Mouse (Mus musculus) hindbrain, embryonic 14.5 days (tissue): ENCODE measurements at regions not wholly inside any gene's neighbourhood (a gene's known extent, or its start where the extent isn't known, plus 50 kb on each side); places are given as distances from the start of the nearest gene placed in this dataset.

ENCODE experiments used
- ATAC-seq: fragments of 200-750 bp; cut with Nextera tagmentation; 2 replicates; pipeline ENCODE4 v1.8.0; 2017; ENCODE audit warnings: moderate number of reproducible peaks, mild to moderate bottlenecking, moderate TSS enrichment, moderate library complexity; ENCODE audit not compliant: low FRiP score
- DNase-seq: peaks from one replicate; pipeline ENCODE4 v3.0.0-alpha.2; 2015; ENCODE audit warnings: low spot score
- H3K27ac ChIP-seq: fragments of 300-500 bp; sonication (generic); 2 replicates; pipeline ENCODE4 v1.5.1; 2014; ENCODE audit warnings: mild to moderate bottlenecking, moderate library complexity
- H3K27me3 ChIP-seq: fragments of 300-500 bp; sonication (generic); 2 replicates; pipeline ENCODE4 v1.6.1; 2014; ENCODE audit warnings: mild to moderate bottlenecking, low read length, mixed read lengths; ENCODE audit not compliant: control insufficient read depth, insufficient read depth
- H3K36me3 ChIP-seq: fragments of 300-500 bp; sonication (generic); replicated peaks from 2 replicates; pipeline ENCODE4 v1.6.1; 2014; ENCODE audit not compliant: control insufficient read depth, insufficient read depth
- H3K4me1 ChIP-seq: fragments of 300-500 bp; sonication (generic); replicated peaks from 2 replicates; pipeline ENCODE4 v1.6.1; 2014; ENCODE audit warnings: antibody characterized with exemption, low read length, mixed read lengths; ENCODE audit not compliant: control insufficient read depth, insufficient read depth
- H3K4me2 ChIP-seq: fragments of 300-500 bp; sonication (generic); replicated peaks from 2 replicates; pipeline ENCODE4 v1.6.1; 2014; ENCODE audit warnings: mild to moderate bottlenecking, moderate library complexity
- H3K4me3 ChIP-seq: fragments of 300-500 bp; sonication (generic); replicated peaks from 2 replicates; pipeline ENCODE4 v1.5.1; 2014; ENCODE audit warnings: mild to moderate bottlenecking, low read length
- H3K9ac ChIP-seq: fragments of 300-500 bp; sonication (generic); 2 replicates; pipeline ENCODE4 v1.6.1; 2014
- H3K9me3 ChIP-seq: fragments of 300-500 bp; sonication (generic); 2 replicates; pipeline ENCODE4 v1.6.1; 2016; ENCODE audit warnings: low read length; ENCODE audit not compliant: control insufficient read depth
- WGBS: fragments of 180-500 bp; shearing (Covaris S2); extraction: QIAGEN DNeasy Blood & Tissue Kit; methylation state at CpG from one replicate; pipeline ENCODE4 v1.1.7; 2014; 5-methylcytosine and 5-hydroxymethylcytosine counted together

DNA sequence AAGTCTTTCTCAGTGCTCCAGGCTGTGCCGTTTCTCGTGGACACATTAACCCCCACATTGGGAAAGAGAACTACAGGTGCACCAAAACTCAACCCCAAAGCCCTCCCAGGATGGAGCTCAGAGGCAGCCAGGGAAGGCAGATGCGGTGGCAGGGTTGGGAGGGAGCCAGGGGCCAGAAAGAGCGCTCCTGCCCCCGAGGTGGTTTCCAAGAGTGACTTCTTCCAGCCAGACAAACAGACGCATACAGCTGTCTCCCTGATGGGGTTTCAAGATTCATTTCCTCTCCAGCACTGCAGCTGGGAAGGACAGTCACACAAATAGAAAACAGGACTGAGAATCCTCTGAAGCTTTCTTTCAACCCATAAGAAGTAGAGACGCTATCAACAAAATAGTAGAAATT lies 303.5 kb downstream of the Tns1 start:
- ATAC-seq (no peak), DNase-seq (no peak)
- no peaks in the 10 kb centered on the region for H3K27me3 ChIP-seq
- H3K9me3 ChIP-seq = no peaks in the 10 kb centered on the region
- 0 out of 2 replicates have a peak, but pooled peaks cover 3% of the 10 kb centered on the region for H3K4me1 ChIP-seq
- no peak overlapping the region for H3K4me3 ChIP-seq
- no peak overlapping the region for H3K9ac ChIP-seq
- no peaks in the 10 kb centered on the region for H3K36me3 ChIP-seq
- no peak overlapping the region for H3K27ac ChIP-seq
- WGBS = 77% methylated on average over 7 of the region's 7 CpGs
- H3K4me2 ChIP-seq = no peak overlapping the region

DNA sequence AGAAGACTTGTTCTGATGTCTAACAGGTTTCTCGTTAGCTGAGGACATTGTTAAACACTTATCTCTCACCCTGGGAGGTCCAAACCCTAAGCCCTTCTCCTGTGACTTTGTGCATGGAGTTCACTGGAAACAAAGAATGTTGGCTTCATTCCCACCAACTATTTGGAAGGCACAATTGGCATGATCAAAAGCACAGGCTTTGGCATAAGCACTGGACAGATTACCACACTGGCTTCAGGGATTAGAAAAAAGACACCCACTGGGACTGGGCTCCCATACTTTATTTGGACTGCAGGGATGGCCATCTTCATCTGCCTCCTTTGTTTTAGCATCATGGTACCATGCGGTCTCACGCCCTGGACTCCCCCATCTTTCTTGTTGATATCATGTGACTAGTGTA lies 317.0 kb downstream of the Tns1 start:
- H3K4me2 ChIP-seq = no peak overlapping the region
- no peaks in the 10 kb centered on the region for H3K27me3 ChIP-seq
- H3K36me3 ChIP-seq = no peaks in the 10 kb centered on the region
- ATAC-seq (no peak), DNase-seq (no peak)
- no peaks in the 10 kb centered on the region for H3K4me1 ChIP-seq
- H3K9ac ChIP-seq = no peak overlapping the region
- no peak overlapping the region for H3K27ac ChIP-seq
- no peaks in the 10 kb centered on the region for H3K9me3 ChIP-seq
- WGBS = 85% methylated on average over 3 of the region's 3 CpGs
- H3K4me3 ChIP-seq = no peak overlapping the region

DNA sequence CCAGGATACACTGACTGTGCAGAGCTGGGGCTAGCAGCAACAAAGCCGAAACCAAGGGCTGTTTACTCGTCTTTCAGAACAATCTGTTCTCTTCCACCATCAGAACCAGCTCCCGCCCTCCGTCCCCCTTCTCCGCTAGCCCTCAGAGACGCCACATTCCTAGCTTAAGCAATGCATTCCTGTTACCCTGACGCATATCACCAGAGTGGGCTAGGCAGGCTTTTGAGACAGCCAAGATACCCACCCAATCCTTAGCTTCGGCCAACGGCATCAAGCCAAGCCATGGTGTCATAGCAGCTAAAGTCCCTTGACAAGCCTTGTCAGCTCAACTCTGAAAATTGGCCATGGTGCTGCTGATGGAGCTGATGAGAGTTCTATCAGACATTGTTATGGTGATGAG lies 319.1 kb downstream of the Tns1 start:
- WGBS = 85% methylated on average over 9 of the region's 9 CpGs
- ATAC-seq = no peak

DNA sequence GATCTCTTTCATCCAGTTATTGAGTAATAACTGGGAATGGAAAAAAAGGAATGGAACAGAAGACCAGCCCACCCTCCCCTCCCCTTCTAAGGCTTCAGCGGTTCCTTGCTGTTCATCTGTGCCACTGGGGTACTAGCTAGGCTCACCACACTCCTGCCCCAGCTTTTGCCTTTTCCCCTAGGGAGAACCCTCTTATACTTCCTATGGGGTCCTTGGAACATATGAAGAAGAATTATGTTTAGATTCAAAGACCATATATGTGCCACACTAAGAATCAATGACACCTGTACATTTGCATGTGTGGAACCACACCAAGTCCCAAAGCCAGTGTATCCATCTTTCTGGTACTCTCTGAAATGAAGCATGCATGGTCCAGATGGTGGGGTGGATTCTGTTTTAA lies 324.3 kb downstream of the Tns1 start:
- DNase-seq = no peak
- WGBS = 71% methylated on average over 1 of the region's 1 CpGs
- Histone ChIP-seq H3K27me3 (no peaks in the 10 kb centered on the region), H3K36me3 (no peaks in the 10 kb centered on the region), H3K9me3 (no peaks in the 10 kb centered on the region), H3K9ac (no peak overlapping the region), H3K4me1 (no peaks in the 10 kb centered on the region), H3K27ac (no peak overlapping the region), H3K4me2 (no peak overlapping the region), H3K4me3 (no peak overlapping the region)
- ATAC-seq = no peak

More for the DNA sequence above, 319.1 kb downstream of the Tns1 start:
- no peaks in the 10 kb centered on the region for H3K9me3 ChIP-seq
- no peak overlapping the region for H3K27ac ChIP-seq
- no peaks in the 10 kb centered on the region for H3K4me1 ChIP-seq
- DNase-seq = no peak
- H3K36me3 ChIP-seq = no peaks in the 10 kb centered on the region
- no peak overlapping the region for H3K4me2 ChIP-seq
- H3K9ac ChIP-seq = no peak overlapping the region
- H3K27me3 ChIP-seq = no peaks in the 10 kb centered on the region
- no peak overlapping the region for H3K4me3 ChIP-seq

DNA sequence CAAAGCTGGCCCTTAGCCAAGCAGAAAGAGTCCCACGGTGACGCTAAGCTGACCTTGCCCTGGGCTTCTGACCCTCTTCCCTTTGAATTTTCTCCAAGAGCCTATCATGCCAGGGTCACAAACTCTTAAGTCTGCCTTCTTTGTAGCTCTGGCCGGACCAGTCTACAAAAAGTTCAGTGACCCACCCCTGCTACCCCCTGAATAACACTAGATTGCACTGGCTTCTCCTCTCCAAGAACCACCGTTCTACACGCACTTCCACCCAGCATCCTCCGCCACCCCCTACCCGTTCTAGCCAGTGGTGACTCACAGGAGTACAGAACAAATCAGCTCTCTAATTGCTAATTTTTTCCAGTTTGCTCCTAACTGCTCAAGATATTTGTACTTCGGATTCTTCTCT lies 325.0 kb downstream of the Tns1 start:
- H3K9ac ChIP-seq = no peak overlapping the region
- ATAC-seq (no peak), DNase-seq (no peak)
- H3K4me3 ChIP-seq = no peak overlapping the region
- WGBS = 62% methylated on average over 8 of the region's 8 CpGs
- no peak overlapping the region for H3K4me2 ChIP-seq
- H3K27ac ChIP-seq = no peak overlapping the region
- no peaks in the 10 kb centered on the region for H3K4me1 ChIP-seq
- H3K9me3 ChIP-seq = no peaks in the 10 kb centered on the region
- no peaks in the 10 kb centered on the region for H3K27me3 ChIP-seq
- no peaks in the 10 kb centered on the region for H3K36me3 ChIP-seq

DNA sequence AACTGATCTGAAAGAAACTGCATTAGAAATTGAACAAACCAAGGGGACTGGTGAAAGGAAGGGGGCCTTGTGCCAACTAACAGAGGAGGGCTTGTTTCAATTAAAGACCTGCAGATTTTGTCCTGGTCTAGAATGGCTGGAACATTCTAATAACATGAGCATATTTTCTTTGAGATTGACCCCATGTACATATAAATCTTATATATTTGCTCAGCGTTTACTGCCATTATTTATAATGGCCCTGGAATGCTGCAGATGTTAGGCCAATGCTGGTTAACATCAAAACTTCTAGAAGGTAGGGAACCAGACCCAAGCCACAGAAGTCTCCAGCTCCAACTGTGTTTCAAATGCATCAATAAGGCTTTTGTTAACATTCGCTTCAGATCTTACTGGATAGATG lies 326.4 kb downstream of the Tns1 start:
- H3K9me3 ChIP-seq = no peaks in the 10 kb centered on the region
- H3K4me2 ChIP-seq = no peak overlapping the region
- DNase-seq (no peak), ATAC-seq (no peak)
- no peak overlapping the region for H3K4me3 ChIP-seq
- no peaks in the 10 kb centered on the region for H3K36me3 ChIP-seq
- H3K27ac ChIP-seq = no peak overlapping the region
- no peaks in the 10 kb centered on the region for H3K4me1 ChIP-seq
- H3K27me3 ChIP-seq = no peaks in the 10 kb centered on the region
- no peak overlapping the region for H3K9ac ChIP-seq
- WGBS = 87% methylated on average over 2 of the region's 2 CpGs

DNA sequence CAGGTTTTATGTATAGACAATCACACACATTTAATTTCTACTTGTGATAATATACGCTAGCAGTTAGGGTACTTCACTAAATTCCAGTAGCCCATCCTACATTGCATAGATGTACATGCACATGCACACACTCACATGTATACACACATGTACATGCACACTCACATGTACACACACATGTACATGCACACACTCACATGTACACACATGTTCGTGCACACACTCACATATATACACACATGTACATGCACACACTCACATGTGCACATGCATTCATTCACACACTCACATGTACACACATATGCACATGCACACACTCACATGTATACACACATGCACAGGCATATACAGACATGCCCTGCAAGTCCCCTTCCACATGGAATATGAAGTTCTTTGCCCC lies 326.8 kb downstream of the Tns1 start:
- Histone ChIP-seq H3K27me3 (no peaks in the 10 kb centered on the region), H3K4me3 (no peak overlapping the region), H3K4me2 (no peak overlapping the region), H3K4me1 (no peaks in the 10 kb centered on the region), H3K9ac (no peak overlapping the region), H3K36me3 (no peaks in the 10 kb centered on the region), H3K9me3 (no peaks in the 10 kb centered on the region), H3K27ac (no peak overlapping the region)
- no peak for DNase-seq
- 97% methylated on average over 2 of the region's 2 CpGs for WGBS
- ATAC-seq = no peak

DNA sequence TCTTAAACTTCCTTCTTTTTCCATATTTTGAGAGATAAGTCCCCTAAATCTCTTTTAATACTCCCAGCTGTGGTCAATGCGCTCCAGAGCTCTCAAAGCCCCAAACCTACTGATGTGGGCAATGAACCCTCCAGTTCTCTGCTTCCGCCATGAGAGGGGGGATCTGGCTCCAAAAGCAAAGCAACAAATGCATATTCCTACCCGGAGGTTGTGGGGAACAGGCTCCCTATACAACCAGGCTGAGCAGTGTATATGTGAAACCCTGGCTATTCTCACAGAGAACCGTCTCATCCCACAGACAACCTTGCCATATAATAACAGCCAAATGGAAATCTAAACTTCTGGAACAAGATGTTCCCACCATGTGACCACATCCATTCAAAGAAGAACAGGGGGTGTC lies 330.4 kb downstream of the Tns1 start:
- H3K27me3 ChIP-seq = no peaks in the 10 kb centered on the region
- H3K4me3 ChIP-seq = no peak overlapping the region
- DNase-seq (no peak), ATAC-seq (no peak)
- no peaks in the 10 kb centered on the region for H3K9me3 ChIP-seq
- H3K4me1 ChIP-seq = no peaks in the 10 kb centered on the region
- no peak overlapping the region for H3K9ac ChIP-seq
- H3K27ac ChIP-seq = no peak overlapping the region
- no peaks in the 10 kb centered on the region for H3K36me3 ChIP-seq
- H3K4me2 ChIP-seq = no peak overlapping the region
- 91% methylated on average over 4 of the region's 4 CpGs for WGBS

DNA sequence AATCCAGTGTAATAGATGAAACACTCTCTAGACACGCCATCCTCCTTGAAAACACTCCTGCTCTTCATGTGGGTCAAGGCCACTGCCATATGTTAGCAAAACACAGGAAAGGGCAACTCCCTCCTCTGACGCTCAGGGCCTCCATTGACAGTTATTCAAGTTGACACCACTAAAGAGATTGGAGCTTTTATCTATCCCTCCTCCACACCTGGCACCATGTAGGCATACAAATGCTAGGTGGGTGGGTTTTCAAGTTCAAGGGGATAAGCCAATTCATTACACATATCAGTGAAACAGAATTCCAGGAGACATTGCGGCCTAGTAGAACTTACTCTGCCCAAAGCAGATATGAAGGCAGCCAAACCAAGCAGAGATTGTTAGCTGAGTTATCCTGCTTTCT lies 331.0 kb downstream of the Tns1 start:
- Histone ChIP-seq H3K4me3 (no peak overlapping the region), H3K9ac (no peak overlapping the region), H3K27ac (no peak overlapping the region), H3K9me3 (no peaks in the 10 kb centered on the region), H3K4me1 (no peaks in the 10 kb centered on the region), H3K4me2 (no peak overlapping the region), H3K36me3 (no peaks in the 10 kb centered on the region), H3K27me3 (no peaks in the 10 kb centered on the region)
- ATAC-seq (no peak), DNase-seq (no peak)
- 90% methylated on average over 3 of the region's 3 CpGs for WGBS

DNA sequence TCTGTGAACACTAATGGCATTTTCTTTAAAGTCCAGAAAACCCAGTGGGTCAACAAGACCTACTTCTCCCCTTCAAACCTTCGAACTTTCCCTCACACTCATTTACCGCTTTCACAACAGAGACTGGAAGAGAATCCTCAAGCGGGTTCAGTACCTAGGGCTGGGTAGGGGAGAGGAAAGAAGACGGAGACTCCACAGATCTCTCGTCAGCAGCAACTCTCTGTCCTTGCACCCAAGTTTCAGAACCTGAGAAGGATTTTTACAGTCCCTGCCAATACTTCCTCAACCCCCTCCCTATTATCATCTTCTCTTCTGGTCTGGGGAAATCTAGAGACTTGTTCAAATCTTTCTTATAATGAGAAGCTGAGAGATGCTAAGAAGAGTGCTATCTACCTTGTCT lies 331.9 kb downstream of the Tns1 start:
- Histone ChIP-seq H3K4me2 (no peak overlapping the region), H3K27me3 (no peaks in the 10 kb centered on the region), H3K36me3 (no peaks in the 10 kb centered on the region), H3K27ac (no peak overlapping the region), H3K4me1 (no peaks in the 10 kb centered on the region), H3K9ac (no peak overlapping the region), H3K4me3 (no peak overlapping the region), H3K9me3 (no peaks in the 10 kb centered on the region)
- no peak for DNase-seq
- no peak for ATAC-seq
- 94% methylated on average over 5 of the region's 5 CpGs for WGBS
